In the genomic region with DNA sequence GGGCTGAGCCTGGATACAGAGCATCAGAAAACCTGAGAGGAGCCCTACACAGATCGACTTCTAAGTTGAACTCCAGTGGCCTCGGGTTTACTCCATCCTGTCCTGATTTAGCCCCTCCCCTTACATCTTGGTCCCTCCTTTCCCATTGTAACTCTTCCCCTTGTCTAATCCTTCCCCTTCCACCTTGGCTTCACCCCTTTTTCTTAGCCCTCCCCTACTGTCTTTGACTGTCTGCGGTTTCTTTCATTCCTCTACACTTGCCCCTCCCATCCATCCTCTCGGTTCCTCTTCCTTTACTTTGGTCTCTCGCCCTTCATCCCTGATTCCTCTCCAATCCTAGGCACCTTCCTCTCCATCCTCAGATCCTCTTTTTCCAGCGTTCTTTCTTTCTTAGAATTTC, we compare ENCODE assay signal across 29 mouse cellular contexts. TPM values are rescaled to one million over a fixed set of nuclear protein-coding genes. Genes with fewer than 3 reads are reported as not detected.
DNase-seq lines count a peak whose midpoint lies in the region; ATAC-seq lines count a peak whose summit lies in the region.
"Had no signal": no experiment of that assay in that cellular context is flagged by ENCODE, and none has a peak within 500 bp of the region (broad histone marks: within the 10 kb centered on the region; RNA-seq: fewer than 3 reads in every experiment).

No protein-coding gene starts in this region.

- no peak for DNase-seq in forebrain, embryonic 14.5 days (ENCODE audit: low spot score)
- DNase-seq in midbrain, embryonic 11.5 days (ENCODE audit: low spot score, missing footprints): peak; percentile 60
- no peak for DNase-seq in midbrain, embryonic 10.5 days (ENCODE audit: low spot score)
- no peak for DNase-seq in lung, postnatal 10 days
- no peak for DNase-seq in urinary bladder, postnatal 36 days (ENCODE audit: low spot score in 2 of 2)
- DNase-seq: adrenal gland, adult 2 months; B cell, adult 2 months; cerebellum, adult 11 months; cerebellum, adult 2 months; cerebellum, adult 9-11 months; cerebellum, postnatal 25 days; embryo, embryonic 11 days; gastrocnemius, postnatal 10 days; gastrocnemius, postnatal 36 days; heart, adult 11 months had no signal

- no peak overlapping the region for H3K4me2 ChIP-seq in forebrain, embryonic 15.5 days (replicated peaks)
- H3K4me2 ChIP-seq in forebrain, embryonic 14.5 days (ENCODE audit: low read length): no peak overlapping the region
- no peak overlapping the region for H3K4me2 ChIP-seq in midbrain, embryonic 11.5 days
- H3K4me2 ChIP-seq: embryonic facial prominence, embryonic 13.5 days; forebrain, embryonic 12.5 days; heart, embryonic 11.5 days; hindbrain, embryonic 12.5 days had no signal

- no peak overlapping the region for H3K27ac ChIP-seq in forebrain, embryonic 15.5 days (replicated peaks)
- no peak overlapping the region for H3K27ac ChIP-seq in forebrain, embryonic 14.5 days (ENCODE audit: low read depth, low read length)
- no peak overlapping the region for H3K27ac ChIP-seq in midbrain, embryonic 11.5 days (ENCODE audit: low read depth, low read length)
- H3K27ac ChIP-seq in midbrain, embryonic 10.5 days (replicated peaks): no peak overlapping the region
- H3K27ac ChIP-seq: embryonic facial prominence, embryonic 10.5 days; embryonic facial prominence, embryonic 13.5 days; forebrain, embryonic 12.5 days; hindbrain, embryonic 12.5 days; hindbrain, postnatal 0 days had no signal

- H3K27me3 ChIP-seq in forebrain, embryonic 15.5 days: peaks cover 3% of the 10 kb centered on the region; the same call in 1 of the 2 replicates
- 0 out of 2 replicates have a peak, but pooled peaks cover 8% of the 10 kb centered on the region for H3K27me3 ChIP-seq in forebrain, embryonic 14.5 days (replicated peaks; ENCODE audit: control insufficient read depth, insufficient read depth, low read length)
- H3K27me3 ChIP-seq in midbrain, embryonic 11.5 days (ENCODE audit: control insufficient read depth, insufficient read depth, low read length): peaks cover 54% of the 10 kb centered on the region
- H3K27me3 ChIP-seq in midbrain, embryonic 10.5 days (ENCODE audit: low read depth, poor library complexity, severe bottlenecking): peaks cover 99% of the 10 kb centered on the region

- H3K9ac ChIP-seq in forebrain, embryonic 15.5 days (replicated peaks): 0 out of 2 replicates have a peak overlapping the region, but pooled peaks have one; percentile 9
- no peak overlapping the region for H3K9ac ChIP-seq in forebrain, embryonic 14.5 days (ENCODE audit: low read length)
- H3K9ac ChIP-seq in midbrain, embryonic 11.5 days (ENCODE audit: low read length): no peak overlapping the region
- H3K9ac ChIP-seq: embryonic facial prominence, embryonic 13.5 days; forebrain, embryonic 12.5 days; hindbrain, embryonic 12.5 days had no signal

- peaks cover 72% of the 10 kb centered on the region for H3K36me3 ChIP-seq in forebrain, embryonic 15.5 days
- peaks cover 73% of the 10 kb centered on the region for H3K36me3 ChIP-seq in forebrain, embryonic 14.5 days (ENCODE audit: control insufficient read depth, insufficient read depth, low read length)
- H3K36me3 ChIP-seq in midbrain, embryonic 11.5 days (ENCODE audit: control insufficient read depth, insufficient read depth, low read length): peaks cover 9% of the 10 kb centered on the region; the same call in 1 of the 2 replicates
- H3K36me3 ChIP-seq in midbrain, embryonic 10.5 days: peaks cover 38% of the 10 kb centered on the region
- H3K36me3 ChIP-seq: embryonic facial prominence, embryonic 10.5 days; embryonic facial prominence, embryonic 13.5 days had no signal

- WGBS in forebrain, embryonic 15.5 days: 22% methylated on average over 6 of the region's 6 CpGs
- WGBS in forebrain, embryonic 14.5 days: 24% methylated on average over 6 of the region's 6 CpGs
- 16% methylated on average over 6 of the region's 6 CpGs for WGBS in midbrain, embryonic 11.5 days
- 21% methylated on average over 6 of the region's 6 CpGs for WGBS in midbrain, embryonic 10.5 days

- H3K9me3 ChIP-seq in forebrain, embryonic 15.5 days: no peaks in the 10 kb centered on the region
- H3K9me3 ChIP-seq in forebrain, embryonic 14.5 days (replicated peaks; ENCODE audit: control insufficient read depth, low read length): no peaks in the 10 kb centered on the region
- H3K9me3 ChIP-seq in midbrain, embryonic 11.5 days (ENCODE audit: control insufficient read depth, low read length): no peaks in the 10 kb centered on the region
- no peaks in the 10 kb centered on the region for H3K9me3 ChIP-seq in midbrain, embryonic 10.5 days (replicated peaks)
- H3K9me3 ChIP-seq: embryonic facial prominence, embryonic 10.5 days; embryonic facial prominence, embryonic 13.5 days; forebrain, embryonic 12.5 days; hindbrain, embryonic 12.5 days had no signal

- H3K4me1 ChIP-seq in forebrain, embryonic 15.5 days: peaks cover 50% of the 10 kb centered on the region
- H3K4me1 ChIP-seq in forebrain, embryonic 14.5 days (ENCODE audit: control insufficient read depth, insufficient read depth, low read length): peaks cover 21% of the 10 kb centered on the region
- H3K4me1 ChIP-seq in midbrain, embryonic 11.5 days (ENCODE audit: control insufficient read depth, insufficient read depth, low read length): peaks cover 17% of the 10 kb centered on the region
- H3K4me1 ChIP-seq in midbrain, embryonic 10.5 days: peaks cover 33% of the 10 kb centered on the region

- no peak for ATAC-seq in forebrain, embryonic 15.5 days (replicated peaks)
- ATAC-seq in forebrain, embryonic 14.5 days: no peak
- ATAC-seq in midbrain, embryonic 11.5 days (ENCODE audit: low FRiP score): no peak
- peak; percentile 51 for ATAC-seq in common myeloid progenitor, adult 5-6 weeks (replicated peaks; ENCODE audit: low read depth, poor library complexity, severe bottlenecking)
- peak; percentile 53 for ATAC-seq in megakaryocyte progenitor cell, adult 5-6 weeks (replicated peaks; ENCODE audit: poor library complexity)
- ATAC-seq: hindbrain, postnatal 0 days; inflammation-experienced regulatory T-cells, adult 6 months had no signal

- no peak overlapping the region for H3K4me3 ChIP-seq in forebrain, embryonic 15.5 days
- no peak overlapping the region for H3K4me3 ChIP-seq in forebrain, embryonic 14.5 days (ENCODE audit: low read depth, low read length)
- no peak overlapping the region for H3K4me3 ChIP-seq in midbrain, embryonic 11.5 days (ENCODE audit: low read depth, low read length)
- H3K4me3 ChIP-seq in midbrain, embryonic 10.5 days: no peak overlapping the region
- H3K4me3 ChIP-seq: embryonic facial prominence, embryonic 10.5 days; embryonic facial prominence, embryonic 13.5 days; erythroblast, embryonic 14.5 days; forebrain, embryonic 12.5 days; hindbrain, embryonic 12.5 days had no signal

RNA-seq across cellular contexts. Expression of a gene that starts 6.2 kb away (rescaled TPM):
- 144 and 152 TPM in 2 replicates for polyA plus RNA-seq in forebrain, embryonic 15.5 days (2015; fragmentation: Nextera tagmentation; extraction: Ambion mirVana)
- 75.4 and 94.1 TPM in 2 replicates for polyA plus RNA-seq in forebrain, embryonic 14.5 days (2014; fragmentation: Nextera tagmentation; extraction: Ambion mirVana)
- 47.2 and 52.4 TPM in 2 replicates for polyA plus RNA-seq in midbrain, embryonic 11.5 days (2014; fragmentation: Nextera tagmentation; extraction: Ambion mirVana)
- polyA plus RNA-seq in midbrain, embryonic 10.5 days (2016; fragmentation: Nextera tagmentation; extraction: Ambion mirVana): 14.4 and 44.7 TPM in 2 replicates
- not detected in 2 replicates for total RNA-seq in common myeloid progenitor, adult 5-6 weeks (2017)
- total RNA-seq in megakaryocyte progenitor cell, adult 5-6 weeks (2015): not detected in 2 replicates
- total RNA-seq in megakaryocyte progenitor cell, adult 5-6 weeks (2017): not detected in 2 replicates
- total RNA-seq: gastrocnemius, adult 18-20 months; gastrocnemius, postnatal 36 days; hematopoietic stem cell, adult 5-6 weeks; MEL had no signal
- polyA plus RNA-seq: erythroblast, embryonic 14.5 days; inflammation-experienced regulatory T-cells, adult 6 months had no signal

RNA-seq across cellular contexts. Expression of a gene that starts 16.6 kb away (rescaled TPM):
- polyA plus RNA-seq in forebrain, embryonic 15.5 days (2015; fragmentation: Nextera tagmentation; extraction: Ambion mirVana): 43.0 and 43.3 TPM in 2 replicates
- 41.4 and 46.0 TPM in 2 replicates for polyA plus RNA-seq in forebrain, embryonic 14.5 days (2014; fragmentation: Nextera tagmentation; extraction: Ambion mirVana)
- 14.3 and 16.9 TPM in 2 replicates for polyA plus RNA-seq in midbrain, embryonic 11.5 days (2014; fragmentation: Nextera tagmentation; extraction: Ambion mirVana)
- 28.4 and 30.7 TPM in 2 replicates for polyA plus RNA-seq in midbrain, embryonic 10.5 days (2016; fragmentation: Nextera tagmentation; extraction: Ambion mirVana)
- 9.0 and 9.2 TPM in 2 replicates for total RNA-seq in common myeloid progenitor, adult 5-6 weeks (2017)
- total RNA-seq in megakaryocyte progenitor cell, adult 5-6 weeks (2015): 38.4 and 45.6 TPM in 2 replicates
- total RNA-seq in megakaryocyte progenitor cell, adult 5-6 weeks (2017): 11.6 and 13.2 TPM in 2 replicates

RNA-seq across cellular contexts. Expression of a gene that starts 24.5 kb away (rescaled TPM):
- polyA plus RNA-seq in forebrain, embryonic 15.5 days (2015; fragmentation: Nextera tagmentation; extraction: Ambion mirVana): 11.5 and 13.4 TPM in 2 replicates
- polyA plus RNA-seq in forebrain, embryonic 14.5 days (2014; fragmentation: Nextera tagmentation; extraction: Ambion mirVana): 8.7 and 9.2 TPM in 2 replicates
- polyA plus RNA-seq in midbrain, embryonic 11.5 days (2014; fragmentation: Nextera tagmentation; extraction: Ambion mirVana): 10.8 and 11.7 TPM in 2 replicates
- 16.1 and 18.1 TPM in 2 replicates for polyA plus RNA-seq in midbrain, embryonic 10.5 days (2016; fragmentation: Nextera tagmentation; extraction: Ambion mirVana)
- total RNA-seq in common myeloid progenitor, adult 5-6 weeks (2017): 5.5 and 16.5 TPM in 2 replicates
- total RNA-seq in megakaryocyte progenitor cell, adult 5-6 weeks (2015): 8.0 and 8.5 TPM in 2 replicates
- total RNA-seq in megakaryocyte progenitor cell, adult 5-6 weeks (2017): 5.7 and 5.9 TPM in 2 replicates

RNA-seq across cellular contexts. Expression of a gene that starts 24.8 kb away (rescaled TPM):
- 48.4 and 50.3 TPM in 2 replicates for polyA plus RNA-seq in forebrain, embryonic 15.5 days (2015; fragmentation: Nextera tagmentation; extraction: Ambion mirVana)
- 66.2 and 76.7 TPM in 2 replicates for polyA plus RNA-seq in forebrain, embryonic 14.5 days (2014; fragmentation: Nextera tagmentation; extraction: Ambion mirVana)
- 37.4 and 41.3 TPM in 2 replicates for polyA plus RNA-seq in midbrain, embryonic 11.5 days (2014; fragmentation: Nextera tagmentation; extraction: Ambion mirVana)
- polyA plus RNA-seq in midbrain, embryonic 10.5 days (2016; fragmentation: Nextera tagmentation; extraction: Ambion mirVana): 38.2 and 41.3 TPM in 2 replicates
- 37.0 and 39.2 TPM in 2 replicates for total RNA-seq in common myeloid progenitor, adult 5-6 weeks (2017)
- total RNA-seq in megakaryocyte progenitor cell, adult 5-6 weeks (2015): 42.0 and 43.3 TPM in 2 replicates
- total RNA-seq in megakaryocyte progenitor cell, adult 5-6 weeks (2017): 32.0 and 35.2 TPM in 2 replicates

RNA-seq across cellular contexts. Expression of a gene that starts 25.0 kb away (rescaled TPM):
- polyA plus RNA-seq in forebrain, embryonic 15.5 days (2015; fragmentation: Nextera tagmentation; extraction: Ambion mirVana): 0.22 and 0.23 TPM in 2 replicates
- polyA plus RNA-seq in forebrain, embryonic 14.5 days (2014; fragmentation: Nextera tagmentation; extraction: Ambion mirVana): 0.30 and 0.77 TPM in 2 replicates
- 0.23 and 0.40 TPM in 2 replicates for polyA plus RNA-seq in midbrain, embryonic 11.5 days (2014; fragmentation: Nextera tagmentation; extraction: Ambion mirVana)
- 0.46 and 0.86 TPM in 2 replicates for polyA plus RNA-seq in midbrain, embryonic 10.5 days (2016; fragmentation: Nextera tagmentation; extraction: Ambion mirVana)
- total RNA-seq in common myeloid progenitor, adult 5-6 weeks (2017): not detected in 2 replicates
- not detected in 2 replicates for total RNA-seq in megakaryocyte progenitor cell, adult 5-6 weeks (2015)
- not detected in 2 replicates for total RNA-seq in megakaryocyte progenitor cell, adult 5-6 weeks (2017)
- total RNA-seq: hematopoietic stem cell, adult 5-6 weeks had no signal

Comparison
In these comparisons a context has a peak if more than half of its experiments do, and no peak if none do; other contexts are left out.
1. ATAC-seq: peak in common myeloid progenitor, adult 5-6 weeks (single experiment) and megakaryocyte progenitor cell, adult 5-6 weeks (single experiment); none in forebrain, embryonic 15.5 days (single experiment), forebrain, embryonic 14.5 days (single experiment) and midbrain, embryonic 11.5 days (single experiment).